9 mouse cellular contexts compared by ENCODE assay signal in genomic region chr14:16219015-16219414, GRCm38 (mm10). TPM values are rescaled to one million over a fixed set of nuclear protein-coding genes. Genes with fewer than 3 reads are reported as not detected.
DNase-seq lines count a peak whose midpoint lies in the region; ATAC-seq and TF ChIP-seq lines count a peak whose summit lies in the region.
"Had no signal": no experiment of that assay in that cellular context is flagged by ENCODE, and none has a peak within 500 bp of the region (broad histone marks: within the 10 kb centered on the region; RNA-seq: fewer than 3 reads in every experiment).

No protein-coding gene starts in this region.

- no peaks in the 10 kb centered on the region for H3K27me3 ChIP-seq in intestine, postnatal 0 days (replicated peaks; ENCODE audit: control insufficient read depth, insufficient read depth, low read length)
- no peaks in the 10 kb centered on the region for H3K27me3 ChIP-seq in intestine, embryonic 16.5 days (replicated peaks; ENCODE audit: control insufficient read depth, insufficient read depth, low read length)
- H3K27me3 ChIP-seq: embryonic facial prominence, embryonic 12.5 days; neural tube, embryonic 13.5 days had no signal

- no peaks in the 10 kb centered on the region for H3K9me3 ChIP-seq in intestine, postnatal 0 days (ENCODE audit: control insufficient read depth)
- H3K9me3 ChIP-seq in intestine, embryonic 16.5 days (ENCODE audit: control insufficient read depth, low read length) = no peaks in the 10 kb centered on the region
- H3K9me3 ChIP-seq: embryonic facial prominence, embryonic 12.5 days; neural tube, embryonic 13.5 days had no signal

- no peak overlapping the region for H3K9ac ChIP-seq in intestine, postnatal 0 days (ENCODE audit: low read depth, low read length)
- H3K9ac ChIP-seq in intestine, embryonic 16.5 days (ENCODE audit: low read depth, low read length) = no peak overlapping the region
- H3K9ac ChIP-seq: embryonic facial prominence, embryonic 12.5 days; neural tube, embryonic 13.5 days had no signal

- no peaks in the 10 kb centered on the region for H3K36me3 ChIP-seq in intestine, postnatal 0 days (ENCODE audit: control insufficient read depth, insufficient read depth)
- H3K36me3 ChIP-seq in intestine, embryonic 16.5 days (ENCODE audit: control insufficient read depth, insufficient read depth, low read length) = no peaks in the 10 kb centered on the region
- H3K36me3 ChIP-seq: embryonic facial prominence, embryonic 12.5 days; neural tube, embryonic 13.5 days had no signal

- H3K4me1 ChIP-seq in intestine, postnatal 0 days (replicated peaks; ENCODE audit: control insufficient read depth, insufficient read depth, low read length) = no peaks in the 10 kb centered on the region
- H3K4me1 ChIP-seq in intestine, embryonic 16.5 days (ENCODE audit: control insufficient read depth, insufficient read depth, low read length) = no peaks in the 10 kb centered on the region
- H3K4me1 ChIP-seq: embryonic facial prominence, embryonic 12.5 days; neural tube, embryonic 13.5 days had no signal

- 58% methylated on average over 2 of the region's 2 CpGs for WGBS in intestine, postnatal 0 days
- WGBS in intestine, embryonic 16.5 days = 52% methylated on average over 2 of the region's 2 CpGs
- WGBS in large intestine, adult 2 months = 54% methylated on average over 2 of the region's 2 CpGs

- H3K4me3 ChIP-seq in intestine, postnatal 0 days (ENCODE audit: low read depth, low read length) = no peak overlapping the region
- H3K4me3 ChIP-seq in intestine, embryonic 16.5 days (ENCODE audit: low read length) = no peak overlapping the region
- H3K4me3 ChIP-seq: embryonic facial prominence, embryonic 12.5 days; neural tube, embryonic 13.5 days had no signal

- TF ChIP-seq CTCF in intestine, postnatal 0 days (IDR thresholded peaks at IDR 0.05; ENCODE audit: low read depth) = peak; percentile 80

- ATAC-seq in intestine, postnatal 0 days = no peak
- no peak for ATAC-seq in intestine, embryonic 16.5 days

- no peak overlapping the region for H3K27ac ChIP-seq in intestine, postnatal 0 days (ENCODE audit: low read depth, low read length)
- H3K27ac ChIP-seq in intestine, embryonic 16.5 days (ENCODE audit: low read length) = no peak overlapping the region
- H3K27ac ChIP-seq: embryonic facial prominence, embryonic 12.5 days; neural tube, embryonic 13.5 days had no signal

- no peak overlapping the region for H3K4me2 ChIP-seq in intestine, postnatal 0 days (replicated peaks; ENCODE audit: low read depth)
- no peak overlapping the region for H3K4me2 ChIP-seq in intestine, embryonic 16.5 days (ENCODE audit: low read depth, low read length)
- H3K4me2 ChIP-seq: embryonic facial prominence, embryonic 12.5 days; neural tube, embryonic 13.5 days had no signal

- DNase-seq in CD4-positive, CD25-positive, alpha-beta regulatory T cell, adult 2 months (ENCODE audit: low read depth, low spot score) = peak; percentile 73
- peak; percentile 76 for DNase-seq in NIH3T3 (ENCODE audit: low read depth)
- peak; percentile 14 for DNase-seq in large intestine, adult 2 months (ENCODE audit: low read depth, low spot score)
- no peak for DNase-seq in spleen, postnatal 14 days (ENCODE audit: low spot score in 2 of 2)
- no peak for DNase-seq in urinary bladder, postnatal 10 days (ENCODE audit: low spot score)

RNA-seq across cellular contexts. Expression of gene Ngly1, which starts 30.1 kb away (rescaled TPM):
- polyA plus RNA-seq in intestine, postnatal 0 days (2015; fragmentation: Nextera tagmentation; extraction: Ambion mirVana) = 44.6 and 46.0 TPM in 2 replicates
- 37.2 and 37.4 TPM in 2 replicates for polyA plus RNA-seq in intestine, embryonic 16.5 days (2015; fragmentation: Nextera tagmentation; extraction: Ambion mirVana)
- 21.7 and 35.9 TPM in 2 replicates for polyA plus RNA-seq in large intestine, adult 2 months (2012; rRNA removed)

RNA-seq across cellular contexts. Expression of gene Oxsm, which starts 30.6 kb away (rescaled TPM):
- 3.2 and 3.3 TPM in 2 replicates for polyA plus RNA-seq in intestine, postnatal 0 days (2015; fragmentation: Nextera tagmentation; extraction: Ambion mirVana)
- 3.7 and 4.7 TPM in 2 replicates for polyA plus RNA-seq in intestine, embryonic 16.5 days (2015; fragmentation: Nextera tagmentation; extraction: Ambion mirVana)
- polyA plus RNA-seq in large intestine, adult 2 months (2012; rRNA removed) = 6.7 and 8.8 TPM in 2 replicates

Comparison
In these comparisons a context has a peak if more than half of its experiments do, and no peak if none do; other contexts are left out.
1. DNase-seq: peak in CD4-positive, CD25-positive, alpha-beta regulatory T cell, adult 2 months (single experiment), NIH3T3 (single experiment) and large intestine, adult 2 months (single experiment); none in spleen, postnatal 14 days (0 of 2) and urinary bladder, postnatal 10 days (single experiment).